Mouse (Mus musculus): ENCODE measurements at regions not wholly inside any gene's neighbourhood (a gene's known extent, or its start where the extent isn't known, plus 50 kb on each side); places are given as distances from the start of the nearest gene placed in this dataset.

- no peaks in the 10 kb centered on the region for H3K4me1 ChIP-seq (replicated peaks; ENCODE audit: low read depth, low read length)
- no peak overlapping the region for H3K4me3 ChIP-seq (replicated peaks; ENCODE audit: low read length)
- no peaks in the 10 kb centered on the region for H3K27me3 ChIP-seq (ENCODE audit: insufficient read depth, low read length)
- H3K36me3 ChIP-seq (ENCODE audit: insufficient read depth, low read length), result no peaks in the 10 kb centered on the region
- no peaks in the 10 kb centered on the region for H3K9me3 ChIP-seq (ENCODE audit: low read length)
- TF ChIP-seq NANOG (IDR thresholded peaks at IDR 0.05; ENCODE audit: borderline replicate concordance, low read length) (no peak), CTCF (conservative IDR thresholded peaks at IDR 0.05; ENCODE audit: low read length) (no peak), POU5F1 (IDR thresholded peaks at IDR 0.05; ENCODE audit: borderline replicate concordance, low read length) (no peak)
Observed at GRCm38 (mm10) chr10:43790780-43791179, 110.8 kb downstream of the Qrsl1 start.

GRCm38 (mm10) chr10:43791525-43792021 lies 110.0 kb downstream of the Qrsl1 start:
- TF ChIP-seq POU5F1 (IDR thresholded peaks at IDR 0.05; ENCODE audit: borderline replicate concordance, low read length), result no peak
- no peak for TF ChIP-seq NANOG (IDR thresholded peaks at IDR 0.05; ENCODE audit: borderline replicate concordance, low read length)
- TF ChIP-seq CTCF (conservative IDR thresholded peaks at IDR 0.05; ENCODE audit: low read length), result no peak
- Histone ChIP-seq H3K4me1 (replicated peaks; ENCODE audit: low read depth, low read length) (no peaks in the 10 kb centered on the region), H3K27me3 (ENCODE audit: insufficient read depth, low read length) (no peaks in the 10 kb centered on the region)

GRCm38 (mm10) chr10:43792618-43793017 lies 108.9 kb downstream of the Qrsl1 start:
- Histone ChIP-seq H3K27me3 (ENCODE audit: insufficient read depth, low read length) (no peaks in the 10 kb centered on the region), H3K36me3 (ENCODE audit: insufficient read depth, low read length) (no peaks in the 10 kb centered on the region), H3K4me3 (replicated peaks; ENCODE audit: low read length) (no peak overlapping the region), H3K4me1 (replicated peaks; ENCODE audit: low read depth, low read length) (no peaks in the 10 kb centered on the region), H3K9me3 (ENCODE audit: low read length) (no peaks in the 10 kb centered on the region)
- no peak for TF ChIP-seq POU5F1 (IDR thresholded peaks at IDR 0.05; ENCODE audit: borderline replicate concordance, low read length)
- no peak for TF ChIP-seq NANOG (IDR thresholded peaks at IDR 0.05; ENCODE audit: borderline replicate concordance, low read length)
- no peak for TF ChIP-seq CTCF (conservative IDR thresholded peaks at IDR 0.05; ENCODE audit: low read length)

More at GRCm38 (mm10) chr10:43791525-43792021, 110.0 kb downstream of the Qrsl1 start:
- no peaks in the 10 kb centered on the region for H3K9me3 ChIP-seq (ENCODE audit: low read length)
- H3K4me3 ChIP-seq (replicated peaks; ENCODE audit: low read length), result no peak overlapping the region
- H3K36me3 ChIP-seq (ENCODE audit: insufficient read depth, low read length), result no peaks in the 10 kb centered on the region

- no peak overlapping the region for H3K4me3 ChIP-seq (replicated peaks; ENCODE audit: low read length)
- no peaks in the 10 kb centered on the region for H3K27me3 ChIP-seq (ENCODE audit: insufficient read depth, low read length)
- no peaks in the 10 kb centered on the region for H3K36me3 ChIP-seq (ENCODE audit: insufficient read depth, low read length)
- TF ChIP-seq POU5F1 (IDR thresholded peaks at IDR 0.05; ENCODE audit: borderline replicate concordance, low read length) (no peak), CTCF (conservative IDR thresholded peaks at IDR 0.05; ENCODE audit: low read length) (no peak), NANOG (IDR thresholded peaks at IDR 0.05; ENCODE audit: borderline replicate concordance, low read length) (no peak)
- no peaks in the 10 kb centered on the region for H3K9me3 ChIP-seq (ENCODE audit: low read length)
- H3K4me1 ChIP-seq (replicated peaks; ENCODE audit: low read depth, low read length), result no peaks in the 10 kb centered on the region
Observed at GRCm38 (mm10) chr10:43794587-43794986, 107.0 kb downstream of the Qrsl1 start.

GRCm38 (mm10) chr10:43800077-43800476 lies 101.5 kb downstream of the Qrsl1 start:
- Histone ChIP-seq H3K9me3 (ENCODE audit: low read length) (no peaks in the 10 kb centered on the region; the same call in 1 of the 2 replicates), H3K27me3 (ENCODE audit: insufficient read depth, low read length) (no peaks in the 10 kb centered on the region), H3K4me1 (replicated peaks; ENCODE audit: low read depth, low read length) (no peaks in the 10 kb centered on the region), H3K4me3 (replicated peaks; ENCODE audit: low read length) (no peak overlapping the region), H3K36me3 (ENCODE audit: insufficient read depth, low read length) (no peaks in the 10 kb centered on the region)
- no peak for TF ChIP-seq NANOG (IDR thresholded peaks at IDR 0.05; ENCODE audit: borderline replicate concordance, low read length)
- TF ChIP-seq CTCF (conservative IDR thresholded peaks at IDR 0.05; ENCODE audit: low read length), result no peak
- TF ChIP-seq POU5F1 (IDR thresholded peaks at IDR 0.05; ENCODE audit: borderline replicate concordance, low read length), result no peak

- Histone ChIP-seq H3K36me3 (ENCODE audit: insufficient read depth, low read length) (no peaks in the 10 kb centered on the region), H3K4me1 (replicated peaks; ENCODE audit: low read depth, low read length) (no peaks in the 10 kb centered on the region), H3K9me3 (ENCODE audit: low read length) (no peaks in the 10 kb centered on the region), H3K27me3 (ENCODE audit: insufficient read depth, low read length) (no peaks in the 10 kb centered on the region), H3K4me3 (replicated peaks; ENCODE audit: low read length) (no peak overlapping the region)
- no peak for TF ChIP-seq CTCF (conservative IDR thresholded peaks at IDR 0.05; ENCODE audit: low read length)
- TF ChIP-seq POU5F1 (IDR thresholded peaks at IDR 0.05; ENCODE audit: borderline replicate concordance, low read length), result no peak
- no peak for TF ChIP-seq NANOG (IDR thresholded peaks at IDR 0.05; ENCODE audit: borderline replicate concordance, low read length)
Observed at GRCm38 (mm10) chr10:43815291-43815690, 86.3 kb downstream of the Qrsl1 start.

GRCm38 (mm10) chr10:43817522-43818198 lies 83.9 kb downstream of the Qrsl1 start:
- Histone ChIP-seq H3K4me3 (replicated peaks; ENCODE audit: low read length) (no peak overlapping the region), H3K9me3 (ENCODE audit: low read length) (no peaks in the 10 kb centered on the region), H3K36me3 (ENCODE audit: insufficient read depth, low read length) (no peaks in the 10 kb centered on the region), H3K4me1 (replicated peaks; ENCODE audit: low read depth, low read length) (no peaks in the 10 kb centered on the region), H3K27me3 (ENCODE audit: insufficient read depth, low read length) (no peaks in the 10 kb centered on the region)
- no peak for TF ChIP-seq CTCF (conservative IDR thresholded peaks at IDR 0.05; ENCODE audit: low read length)
- TF ChIP-seq POU5F1 (IDR thresholded peaks at IDR 0.05; ENCODE audit: borderline replicate concordance, low read length), result no peak
- no peak for TF ChIP-seq NANOG (IDR thresholded peaks at IDR 0.05; ENCODE audit: borderline replicate concordance, low read length)

- Histone ChIP-seq H3K4me3 (replicated peaks; ENCODE audit: low read length) (no peak overlapping the region), H3K36me3 (ENCODE audit: insufficient read depth, low read length) (no peaks in the 10 kb centered on the region), H3K27me3 (ENCODE audit: insufficient read depth, low read length) (no peaks in the 10 kb centered on the region), H3K4me1 (replicated peaks; ENCODE audit: low read depth, low read length) (no peaks in the 10 kb centered on the region), H3K9me3 (ENCODE audit: low read length) (no peaks in the 10 kb centered on the region)
- no peak for TF ChIP-seq POU5F1 (IDR thresholded peaks at IDR 0.05; ENCODE audit: borderline replicate concordance, low read length)
- TF ChIP-seq CTCF (conservative IDR thresholded peaks at IDR 0.05; ENCODE audit: low read length), result no peak
- TF ChIP-seq NANOG (IDR thresholded peaks at IDR 0.05; ENCODE audit: borderline replicate concordance, low read length), result no peak
Observed at GRCm38 (mm10) chr10:43818623-43819022, 82.9 kb downstream of the Qrsl1 start.

Data from E14TG2a.4 (cell line).